Mouse (Mus musculus) gonadal fat pad, adult 2 months (tissue): ENCODE measurements around the gene Nrn1. TPM values are rescaled to one million over a fixed set of nuclear protein-coding genes. Genes with fewer than 3 reads are reported as not detected.

Source experiments
- DNase-seq: peaks from one replicate; pipeline ENCODE4 v3.0.0-alpha.2; 2012; ENCODE audit warnings: low read depth
- polyA plus RNA-seq: library from polyadenylated mRNA; depleted of rRNA; stranded (reverse); fragments of >200 nt; gene quantifications from 2 replicates; pipeline ENCODE4 v1.2.3, GENCODE M21; 2012

Gene Nrn1
- polyA plus RNA-seq, 1 experiment, result 1.5 TPM

GRCm38 (mm10) chr13:36724533-36725470 is 10.1 kb downstream of the Nrn1 start:
- DNase-seq, result no peak

GRCm38 (mm10) chr13:36723726-36724300 is 11.1 kb downstream of the Nrn1 start:
- DNase-seq, result no peak

GRCm38 (mm10) chr13:36722309-36722708 is 12.6 kb downstream of the Nrn1 start:
- DNase-seq, result no peak

- no peak for DNase-seq
These were observed 14.5 kb downstream of the Nrn1 start for GRCm38 (mm10) chr13:36720297-36721017.

GRCm38 (mm10) chr13:36717376-36717775 is 17.6 kb downstream of the Nrn1 start:
- DNase-seq, result no peak

DNA sequence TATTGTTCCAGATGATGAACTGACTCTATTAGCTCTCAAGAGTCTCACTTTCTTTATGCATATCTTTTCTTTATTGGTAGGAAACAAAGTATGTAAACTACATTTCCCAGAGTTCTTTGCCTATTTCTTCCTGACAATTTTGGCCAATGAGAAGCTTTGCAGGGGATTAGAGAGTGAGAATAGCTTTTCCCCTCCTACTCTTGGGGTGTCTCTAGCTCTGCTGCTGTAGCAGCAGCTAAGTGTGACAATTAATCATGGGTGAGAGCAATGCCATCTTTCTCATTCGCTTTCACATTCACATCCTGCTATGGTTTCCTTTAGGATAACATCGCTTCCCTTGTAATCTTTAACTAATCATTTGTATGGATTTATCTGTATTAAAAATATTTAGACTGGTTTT is 18.2 kb downstream of the Nrn1 start:
- no peak for DNase-seq

GRCm38 (mm10) chr13:36714101-36714500 is 20.8 kb downstream of the Nrn1 start:
- DNase-seq, result no peak

GRCm38 (mm10) chr13:36707088-36707690 is 27.7 kb downstream of the Nrn1 start:
- no peak for DNase-seq

DNA sequence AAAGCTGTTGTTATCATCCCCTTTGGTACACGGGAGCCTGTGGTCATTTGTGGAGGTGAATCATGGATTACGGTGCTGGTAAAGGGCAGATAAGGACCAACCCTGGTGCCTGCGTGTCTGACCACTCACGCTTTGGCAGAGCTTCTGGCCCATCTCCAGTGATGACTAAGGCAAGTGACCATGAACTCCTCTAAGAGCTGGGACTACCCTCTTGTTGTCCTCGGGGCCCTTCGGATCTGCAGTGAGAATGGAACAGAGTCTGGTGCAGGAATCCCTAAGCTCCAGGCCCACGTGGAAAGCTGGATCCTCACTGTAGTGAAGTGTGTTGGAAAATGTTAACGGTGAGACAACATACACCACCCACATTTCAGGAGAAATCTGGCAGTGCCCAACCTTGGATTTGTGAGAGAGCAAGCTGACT is 38.6 kb downstream of the Nrn1 start:
- DNase-seq, result no peak

DNA sequence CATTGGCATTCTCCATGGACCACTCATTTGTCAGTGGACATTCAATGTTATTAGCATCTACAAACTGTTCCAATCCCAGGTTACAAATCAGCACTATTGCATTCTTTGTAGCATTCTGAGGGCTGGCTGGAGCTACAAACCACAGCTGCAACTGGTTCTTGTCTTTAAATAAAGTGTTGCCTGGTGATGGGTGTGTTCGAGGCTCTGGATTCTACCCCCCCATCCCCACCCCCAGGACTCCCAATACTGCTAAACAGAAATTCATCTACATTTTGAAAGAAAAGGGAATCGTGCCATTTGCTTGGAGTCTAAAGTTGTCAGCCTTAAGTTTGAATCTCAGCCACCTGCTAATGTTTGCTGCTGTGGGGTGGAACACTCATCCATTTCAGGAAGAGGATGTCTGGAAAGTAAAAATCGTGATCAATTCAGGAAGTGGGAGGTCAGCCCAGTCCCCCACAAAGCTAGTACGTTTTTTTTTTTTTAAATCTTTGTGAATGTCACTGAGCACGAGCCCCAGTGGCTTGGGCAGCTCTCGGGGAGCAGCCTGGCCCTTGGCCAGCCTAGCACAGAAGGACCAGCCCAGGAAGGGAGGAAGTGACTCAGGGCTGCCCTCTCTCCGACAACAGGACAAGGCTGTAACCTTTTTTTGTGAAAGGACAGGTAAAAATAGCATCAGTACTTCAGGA is 39.3 kb downstream of the Nrn1 start:
- no peak for DNase-seq

- DNase-seq, result no peak
These were observed 51.4 kb downstream of the Nrn1 start for GRCm38 (mm10) chr13:36683581-36683980.

- DNase-seq, result no peak
These were observed 54.1 kb downstream of the Nrn1 start for GRCm38 (mm10) chr13:36680690-36681355.

- no peak for DNase-seq
These were observed 55.6 kb downstream of the Nrn1 start for GRCm38 (mm10) chr13:36679345-36679744.
